Mouse (Mus musculus): ENCODE data around the gene Cdyl. TPM values are rescaled to one million over a fixed set of nuclear protein-coding genes. Genes with fewer than 3 reads are reported as not detected.

Cdyl gene
- polyA plus RNA-seq, 1 experiment, result 10.9 TPM

DNA sequence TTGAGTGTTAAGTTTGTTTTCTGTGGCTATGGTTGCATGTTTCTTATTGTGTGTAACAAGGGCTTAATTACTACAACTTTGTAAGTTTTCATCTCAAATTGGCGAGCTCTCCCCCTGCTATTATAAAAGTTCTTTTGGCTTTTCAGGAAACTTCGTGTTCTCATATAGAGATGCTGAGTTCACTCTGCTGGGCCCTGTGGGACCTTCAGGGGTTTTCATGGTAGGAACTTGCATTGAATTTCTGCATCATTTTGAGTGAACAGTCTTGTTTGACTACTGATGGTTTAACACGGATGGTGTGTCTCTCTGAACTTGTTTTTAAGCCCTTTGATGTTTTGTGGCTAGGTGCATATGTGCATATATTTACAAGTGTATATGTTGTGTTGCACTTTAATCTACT, 121.1 kb downstream of the Cdyl start:
- H3ac ChIP-seq (ENCODE audit: control insufficient read depth, insufficient read length), result no peak overlapping the region
- H3K4me2 ChIP-seq (ENCODE audit: low read depth), result no peak overlapping the region
- no peaks in the 10 kb centered on the region for H3K27me3 ChIP-seq (ENCODE audit: control insufficient read depth, insufficient read depth, insufficient read length)
- TF ChIP-seq POLR2A (IDR thresholded peaks at IDR 0.05; ENCODE audit: insufficient read length, low read depth) (no peak), TCF3 (IDR thresholded peaks at IDR 0.05; ENCODE audit: insufficient read length, low read depth) (no peak), CEBPB (IDR thresholded peaks at IDR 0.05; ENCODE audit: insufficient read depth, poor library complexity, severe bottlenecking) (no peak), SRF (IDR thresholded peaks at IDR 0.05; ENCODE audit: control insufficient read depth, insufficient read length, low read depth) (no peak), MAX (IDR thresholded peaks at IDR 0.05; ENCODE audit: low read depth) (no peak), TCF12 (IDR thresholded peaks at IDR 0.05; ENCODE audit: insufficient read depth, poor library complexity, severe bottlenecking) (no peak), MYOD1 (IDR thresholded peaks at IDR 0.05; ENCODE audit: control insufficient read depth in 1 of 3, insufficient read length in 2 of 3, low read depth in 2 of 3) (no peak), REST (IDR thresholded peaks at IDR 0.05; ENCODE audit: insufficient read depth, insufficient read length) (no peak), POLR2AphosphoS2 (IDR thresholded peaks at IDR 0.05; ENCODE audit: insufficient read length, low read depth) (no peak)
- H3K4me3 ChIP-seq, result no peak overlapping the region
- peaks cover 87% of the 10 kb centered on the region for H3K79me2 ChIP-seq (ENCODE audit: control insufficient read depth, insufficient read depth)
- H3K36me3 ChIP-seq (ENCODE audit: control insufficient read depth, insufficient read depth), result no peaks in the 10 kb centered on the region

DNA sequence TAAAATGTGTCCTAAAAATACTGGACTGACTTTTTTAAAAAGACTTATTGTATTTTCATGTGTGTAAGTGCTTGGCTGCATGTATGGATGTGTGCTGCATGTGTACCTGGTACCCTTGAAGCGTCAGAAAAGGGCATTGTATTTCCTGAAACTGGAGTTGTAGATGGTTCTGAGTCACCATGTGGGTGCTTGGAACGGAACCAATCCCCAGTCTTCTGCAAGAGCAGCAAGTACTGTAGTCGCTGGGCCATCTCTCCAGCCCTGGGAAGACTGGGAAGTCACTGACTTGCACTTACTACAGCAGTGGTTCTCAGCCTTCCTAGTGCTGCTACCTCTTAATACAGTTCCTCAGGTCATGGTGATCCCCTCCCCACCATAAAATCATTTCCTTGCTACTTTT, 122.1 kb downstream of the Cdyl start:
- H3ac ChIP-seq (ENCODE audit: control insufficient read depth, insufficient read length), result no peak overlapping the region
- no peak for TF ChIP-seq REST (IDR thresholded peaks at IDR 0.05; ENCODE audit: insufficient read depth, insufficient read length)
- TF ChIP-seq MYOD1 (IDR thresholded peaks at IDR 0.05; ENCODE audit: control insufficient read depth in 1 of 3, insufficient read length in 2 of 3, low read depth in 2 of 3), result no peak
- no peak for TF ChIP-seq MAX (IDR thresholded peaks at IDR 0.05; ENCODE audit: low read depth)
- TF ChIP-seq USF1 (IDR thresholded peaks at IDR 0.05; ENCODE audit: low read depth), result no peak
- no peak for TF ChIP-seq POLR2AphosphoS2 (IDR thresholded peaks at IDR 0.05; ENCODE audit: insufficient read length, low read depth)
- TF ChIP-seq POLR2A (IDR thresholded peaks at IDR 0.05; ENCODE audit: insufficient read length, low read depth), result no peak
- TF ChIP-seq CEBPB (IDR thresholded peaks at IDR 0.05; ENCODE audit: insufficient read depth, poor library complexity, severe bottlenecking), result no peak
- H3K4me3 ChIP-seq, result no peak overlapping the region
- H3K36me3 ChIP-seq (ENCODE audit: control insufficient read depth, insufficient read depth), result no peaks in the 10 kb centered on the region
- H3K4me2 ChIP-seq (ENCODE audit: low read depth), result no peak overlapping the region
- peaks cover 88% of the 10 kb centered on the region for H3K79me2 ChIP-seq (ENCODE audit: control insufficient read depth, insufficient read depth)
- no peaks in the 10 kb centered on the region for H3K27me3 ChIP-seq (ENCODE audit: control insufficient read depth, insufficient read depth, insufficient read length)

DNA sequence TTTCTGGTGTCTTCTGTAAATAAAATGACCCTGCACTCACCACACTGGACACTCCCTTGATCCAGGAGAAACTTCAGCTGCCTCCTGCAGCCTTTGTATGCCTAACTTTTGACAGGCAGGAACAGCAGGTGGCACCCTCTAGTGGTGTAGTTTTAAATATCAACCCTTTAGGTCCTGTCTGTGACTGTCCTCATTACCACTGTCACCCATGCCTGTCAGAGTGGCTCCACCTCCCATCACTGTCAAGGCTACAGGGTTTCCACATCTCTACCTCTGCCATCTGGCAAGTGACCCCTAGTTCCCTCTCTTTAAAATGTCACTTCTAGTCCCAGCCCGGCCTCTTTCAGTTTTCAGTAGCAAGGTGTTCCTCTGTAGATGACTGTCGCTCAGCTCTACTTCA, 123.3 kb downstream of the Cdyl start:
- H3K4me3 ChIP-seq, result no peak overlapping the region
- no peaks in the 10 kb centered on the region for H3K27me3 ChIP-seq (ENCODE audit: control insufficient read depth, insufficient read depth, insufficient read length)
- H3ac ChIP-seq (ENCODE audit: control insufficient read depth, insufficient read length), result no peak overlapping the region
- no peak overlapping the region for H3K4me2 ChIP-seq (ENCODE audit: low read depth)
- H3K36me3 ChIP-seq (ENCODE audit: control insufficient read depth, insufficient read depth), result no peaks in the 10 kb centered on the region
- H3K79me2 ChIP-seq (ENCODE audit: control insufficient read depth, insufficient read depth), result peaks cover 87% of the 10 kb centered on the region
- TF ChIP-seq E2F4 (IDR thresholded peaks at IDR 0.05; ENCODE audit: insufficient read depth), result no peak
- TF ChIP-seq MYOD1 (IDR thresholded peaks at IDR 0.05; ENCODE audit: control insufficient read depth in 1 of 3, insufficient read length in 2 of 3, low read depth in 2 of 3), result peak in 1 of 3 experiments; percentile 46

DNA sequence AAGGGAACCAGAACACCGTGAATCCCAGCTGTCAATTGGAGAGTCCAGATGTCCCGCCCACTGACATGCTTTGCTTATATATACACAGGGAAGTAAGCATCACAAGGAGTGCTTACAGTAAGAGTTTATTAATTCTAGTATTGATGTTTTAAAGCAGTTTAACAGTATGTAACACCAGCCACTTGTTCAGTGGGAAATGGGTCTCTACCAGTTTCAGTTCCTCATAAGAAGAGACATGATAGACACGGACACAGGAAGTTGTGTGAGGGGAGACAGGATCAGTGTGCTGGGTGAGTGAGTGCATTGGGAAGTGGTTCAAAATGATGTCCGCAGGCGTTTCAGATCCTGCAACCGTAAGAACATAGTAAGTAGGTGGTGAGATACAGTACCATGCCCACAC, 123.9 kb downstream of the Cdyl start:
- Histone ChIP-seq H3K79me2 (ENCODE audit: control insufficient read depth, insufficient read depth) (peaks cover 87% of the 10 kb centered on the region), H3K27me3 (ENCODE audit: control insufficient read depth, insufficient read depth, insufficient read length) (no peaks in the 10 kb centered on the region), H3K36me3 (ENCODE audit: control insufficient read depth, insufficient read depth) (no peaks in the 10 kb centered on the region), H3K4me2 (ENCODE audit: low read depth) (no peak overlapping the region), H3ac (ENCODE audit: control insufficient read depth, insufficient read length) (no peak overlapping the region), H3K4me3 (no peak overlapping the region)
- no peak for TF ChIP-seq POLR2AphosphoS2 (IDR thresholded peaks at IDR 0.05; ENCODE audit: insufficient read length, low read depth)
- TF ChIP-seq MYOD1 (IDR thresholded peaks at IDR 0.05; ENCODE audit: control insufficient read depth in 1 of 3, insufficient read length in 2 of 3, low read depth in 2 of 3), result no peak
- TF ChIP-seq POLR2A (IDR thresholded peaks at IDR 0.05; ENCODE audit: insufficient read length, low read depth), result no peak

DNA sequence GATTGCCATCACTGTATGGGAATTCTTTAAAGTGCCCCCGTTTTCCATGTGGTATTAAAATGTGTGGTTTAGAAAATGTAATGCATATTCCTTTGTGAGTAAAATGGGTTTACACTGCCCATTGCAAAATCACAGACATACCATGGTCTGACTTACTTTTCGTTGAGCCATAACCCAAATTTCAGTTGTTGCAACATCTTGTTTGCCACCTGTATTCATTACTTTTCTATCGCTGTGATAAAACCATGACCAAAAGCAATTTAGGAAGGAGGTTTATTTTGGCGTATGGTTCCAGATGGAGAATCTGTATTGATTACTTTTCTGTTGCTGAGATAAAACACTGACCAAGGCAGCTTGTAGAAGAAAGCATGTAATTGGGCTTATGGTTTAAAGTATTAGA, 124.6 kb downstream of the Cdyl start:
- peaks cover 86% of the 10 kb centered on the region for H3K79me2 ChIP-seq (ENCODE audit: control insufficient read depth, insufficient read depth)
- H3K36me3 ChIP-seq (ENCODE audit: control insufficient read depth, insufficient read depth), result no peaks in the 10 kb centered on the region
- TF ChIP-seq SRF (IDR thresholded peaks at IDR 0.05; ENCODE audit: control insufficient read depth, insufficient read length, low read depth) (no peak), TCF3 (IDR thresholded peaks at IDR 0.05; ENCODE audit: insufficient read length, low read depth) (no peak), TCF12 (IDR thresholded peaks at IDR 0.05; ENCODE audit: insufficient read depth, poor library complexity, severe bottlenecking) (no peak), E2F4 (IDR thresholded peaks at IDR 0.05; ENCODE audit: insufficient read depth) (no peak), MYOD1 (IDR thresholded peaks at IDR 0.05; ENCODE audit: control insufficient read depth in 1 of 3, insufficient read length in 2 of 3, low read depth in 2 of 3) (no peak)
- H3ac ChIP-seq (ENCODE audit: control insufficient read depth, insufficient read length), result no peak overlapping the region
- no peak overlapping the region for H3K4me3 ChIP-seq
- H3K27me3 ChIP-seq (ENCODE audit: control insufficient read depth, insufficient read depth, insufficient read length), result no peaks in the 10 kb centered on the region
- no peak overlapping the region for H3K4me2 ChIP-seq (ENCODE audit: low read depth)

DNA sequence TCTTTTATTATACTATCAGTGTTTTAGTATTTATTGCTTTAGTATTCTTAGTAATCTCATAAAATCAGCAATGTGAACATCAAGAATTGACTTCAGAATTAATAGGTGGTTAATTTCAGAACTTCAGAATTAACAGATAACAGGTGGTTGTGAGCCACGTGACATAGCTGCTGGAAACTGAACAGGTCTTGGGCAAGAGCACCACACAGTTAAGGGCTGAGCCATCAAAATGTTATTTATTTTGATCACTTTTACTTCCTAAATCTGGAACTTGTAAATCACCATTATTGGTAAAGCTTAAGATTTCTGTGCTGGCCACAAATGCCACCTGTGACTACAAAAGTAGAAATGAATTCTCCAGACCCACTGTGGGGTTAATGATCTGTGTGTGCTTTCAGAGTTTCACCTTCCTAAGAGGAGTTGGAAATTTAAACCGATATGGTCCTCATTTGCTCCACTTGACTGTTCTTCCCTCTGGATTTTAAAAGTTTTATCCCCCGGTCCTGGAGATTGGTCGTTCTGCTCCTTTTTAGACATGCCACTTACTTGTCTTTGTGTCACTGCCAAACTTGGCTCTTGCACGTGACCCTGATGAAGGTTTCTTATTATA, 125.8 kb downstream of the Cdyl start:
- Histone ChIP-seq H3K36me3 (ENCODE audit: control insufficient read depth, insufficient read depth) (no peaks in the 10 kb centered on the region), H3K79me2 (ENCODE audit: control insufficient read depth, insufficient read depth) (peaks cover 86% of the 10 kb centered on the region), H3K4me3 (no peak overlapping the region), H3ac (ENCODE audit: control insufficient read depth, insufficient read length) (no peak overlapping the region), H3K4me2 (ENCODE audit: low read depth) (no peak overlapping the region), H3K27me3 (ENCODE audit: control insufficient read depth, insufficient read depth, insufficient read length) (no peaks in the 10 kb centered on the region)
- TF ChIP-seq POLR2A (IDR thresholded peaks at IDR 0.05; ENCODE audit: insufficient read length, low read depth) (no peak), POLR2AphosphoS2 (IDR thresholded peaks at IDR 0.05; ENCODE audit: insufficient read length, low read depth) (no peak), TCF3 (IDR thresholded peaks at IDR 0.05; ENCODE audit: insufficient read length, low read depth) (no peak), CEBPB (IDR thresholded peaks at IDR 0.05; ENCODE audit: insufficient read depth, poor library complexity, severe bottlenecking) (no peak), E2F4 (IDR thresholded peaks at IDR 0.05; ENCODE audit: insufficient read depth) (no peak), TCF12 (IDR thresholded peaks at IDR 0.05; ENCODE audit: insufficient read depth, poor library complexity, severe bottlenecking) (no peak), USF1 (IDR thresholded peaks at IDR 0.05; ENCODE audit: low read depth) (no peak), MYOG (IDR thresholded peaks at IDR 0.05; ENCODE audit: control insufficient read depth in 1 of 3, insufficient read depth in 1 of 3, insufficient read length in 2 of 3, low read depth in 2 of 3) (no peak), MYOD1 (IDR thresholded peaks at IDR 0.05; ENCODE audit: control insufficient read depth in 1 of 3, insufficient read length in 2 of 3, low read depth in 2 of 3) (no peak), SRF (IDR thresholded peaks at IDR 0.05; ENCODE audit: control insufficient read depth, insufficient read length, low read depth) (no peak), MAX (IDR thresholded peaks at IDR 0.05; ENCODE audit: low read depth) (no peak), REST (IDR thresholded peaks at IDR 0.05; ENCODE audit: insufficient read depth, insufficient read length) (no peak)
